Mouse (Mus musculus) lung, adult 2 months (tissue): ENCODE data around the gene Slc44a4.

Source experiments
- CTCF ChIP-seq: fragments of 200-500 bp; IDR thresholded peaks from 2 replicates; pipeline ENCODE4 v1.5.1; 2011; ENCODE audit warnings: mild to moderate bottlenecking, low read length, control low read depth; ENCODE audit not compliant: insufficient read depth
- POLR2A ChIP-seq: fragments of 200-500 bp; IDR thresholded peaks from 2 replicates; pipeline ENCODE4 v1.6.1; 2011; ENCODE audit warnings: low read depth, mild to moderate bottlenecking, control low read depth, low read length, borderline replicate concordance; ENCODE audit errors: extremely low read depth

DNA sequence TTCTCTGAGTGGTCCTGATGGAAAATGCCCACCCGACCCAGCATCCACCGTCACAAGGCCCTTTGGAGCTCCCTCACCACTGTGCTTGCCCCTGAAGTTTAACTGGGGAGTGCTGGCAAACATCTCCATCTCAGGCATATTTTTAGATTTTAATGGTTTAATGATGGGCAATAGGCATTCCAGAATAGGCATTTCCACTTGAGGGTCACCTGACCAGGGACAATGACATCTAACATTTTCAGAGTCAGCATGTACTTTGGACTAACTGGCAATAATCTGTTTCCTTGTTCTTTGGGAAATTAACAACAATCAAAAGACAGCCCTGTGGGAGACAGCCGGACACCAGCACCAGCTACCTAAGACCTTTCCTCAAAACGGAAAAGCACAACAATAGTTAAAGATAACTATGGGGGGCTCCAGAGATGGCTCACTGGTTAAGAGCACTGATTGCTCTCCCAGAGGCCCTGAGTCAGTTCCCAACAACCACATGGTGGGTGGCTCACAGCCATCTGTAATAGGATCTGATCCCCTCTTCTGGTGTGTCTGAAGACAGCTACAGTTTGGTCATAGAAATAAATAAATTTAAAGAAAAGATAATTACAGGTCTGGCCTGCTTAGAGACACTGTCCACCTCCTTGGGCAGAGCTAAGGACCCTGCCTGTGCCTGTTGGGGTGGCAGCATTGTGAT, 29.0 kb downstream of the Slc44a4 start:
- TF ChIP-seq CTCF (no peak), POLR2A (no peak)
